Mouse (Mus musculus): Measurements from ENCODE around the gene Colec11.

DNA sequence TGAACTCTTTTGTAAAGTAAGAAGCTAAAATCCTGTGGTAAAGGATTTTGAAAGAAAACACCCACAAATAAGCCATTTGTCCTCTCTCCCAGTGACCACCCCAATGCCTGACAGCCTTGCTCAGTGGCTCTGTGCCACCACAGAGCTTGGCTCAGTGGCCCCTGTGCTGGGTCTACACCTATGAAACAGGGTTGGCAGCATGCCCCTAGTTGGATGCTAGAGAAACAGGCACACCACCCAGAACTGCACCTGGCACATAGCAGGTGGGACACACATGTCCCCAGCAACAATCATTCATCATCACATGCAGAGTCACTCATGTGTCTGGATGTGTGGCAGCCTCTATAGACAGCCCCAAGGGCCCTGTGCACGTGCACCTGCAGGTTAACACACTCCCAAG lies 19.7 kb downstream of the Colec11 start:
- no peak for TF ChIP-seq POLR2A (IDR thresholded peaks at IDR 0.05; ENCODE audit: borderline replicate concordance, control insufficient read depth, low read depth, low read length)
- no peak for TF ChIP-seq CTCF (IDR thresholded peaks at IDR 0.05; ENCODE audit: control insufficient read depth, insufficient read depth, low read length)

Measured in bone marrow, adult 2 months (tissue).